In genomic region chr11:109444600-109444999, GRCm38 (mm10) we compare ENCODE assay signal across 10 mouse cellular contexts. TPM values are rescaled to one million over a fixed set of nuclear protein-coding genes. Genes with fewer than 3 reads are reported as not detected.
DNase-seq lines count a peak whose midpoint lies in the region; ATAC-seq and TF ChIP-seq lines count a peak whose summit lies in the region.
"Had no signal": no experiment of that assay in that cellular context is flagged by ENCODE, and none has a peak within 500 bp of the region (broad histone marks: within the 10 kb centered on the region; RNA-seq: fewer than 3 reads in every experiment).

No protein-coding gene starts in this region.

- H3K36me3 ChIP-seq in lung, embryonic 14.5 days (ENCODE audit: insufficient read depth) = no peaks in the 10 kb centered on the region

- H3K27me3 ChIP-seq in lung, embryonic 14.5 days (ENCODE audit: insufficient read depth, low read length) = no peaks in the 10 kb centered on the region

- DNase-seq in cerebellum, adult 18-20 months = peak; percentile 43 to 51
- DNase-seq in cerebellum, adult 8-10 months = no peak
- no peak for DNase-seq in layer of hippocampus, adult 2 months (ENCODE audit: low spot score in 2 of 2)
- no peak for DNase-seq in layer of hippocampus, adult 8-10 months (ENCODE audit: low spot score in 2 of 2)
- peak; percentile 44 to 68 for DNase-seq in cerebellum, postnatal 25 days
- peak; percentile 68 for DNase-seq in lung, embryonic 14.5 days
- DNase-seq in T-cell, adult 2 months (ENCODE audit: low spot score) = no peak

- H3K9ac ChIP-seq in lung, embryonic 14.5 days = no peak overlapping the region

- no peak overlapping the region for H3K4me3 ChIP-seq in layer of hippocampus, adult 2 months
- no peak overlapping the region for H3K4me3 ChIP-seq in lung, embryonic 14.5 days (ENCODE audit: low read depth, low read length)

- 59% methylated on average over 7 of the region's 7 CpGs for WGBS in lung, embryonic 14.5 days

- no peaks in the 10 kb centered on the region for H3K4me1 ChIP-seq in lung, embryonic 14.5 days (ENCODE audit: insufficient read depth)

- ATAC-seq in lung, embryonic 14.5 days (ENCODE audit: insufficient read depth) = no peak
- no peak for ATAC-seq in frontal cortex, adult (ENCODE audit: low TSS enrichment)

- no peaks in the 10 kb centered on the region for H3K9me3 ChIP-seq in lung, embryonic 14.5 days (ENCODE audit: low read depth, low read length)

- TF ChIP-seq CTCF in layer of hippocampus, adult 2 months (conservative IDR thresholded peaks at IDR 0.05) = peak; percentile 67
- peak; percentile 68 for TF ChIP-seq CTCF in lung, embryonic 14.5 days (IDR thresholded peaks at IDR 0.05; ENCODE audit: low read depth)

- H3K27ac ChIP-seq in layer of hippocampus, adult 2 months = no peak overlapping the region
- no peak overlapping the region for H3K27ac ChIP-seq in lung, embryonic 14.5 days (ENCODE audit: low read depth)

- H3K4me2 ChIP-seq in lung, embryonic 14.5 days = no peak overlapping the region

RNA-seq across cellular contexts. Expression of gene Amz2, which starts 18.9 kb away (rescaled TPM):
- 10 to 100 TPM; 54.7 to 64.7 TPM for total RNA-seq in layer of hippocampus, adult 2 months (2021)
- 10 to 100 TPM; 48.6 to 68.6 (median 55.6) TPM for total RNA-seq in layer of hippocampus, adult 8-10 months (2022)
- polyA plus RNA-seq in lung, embryonic 14.5 days (2014; fragmentation: Nextera tagmentation; extraction: Ambion mirVana) = 41.5 and 45.6 TPM in 2 replicates

RNA-seq across cellular contexts. Expression of gene Arsg, which starts 28.6 kb away (rescaled TPM):
- total RNA-seq in layer of hippocampus, adult 2 months (2021) = 10 to 100 TPM; 11.7 to 13.9 TPM
- 10 to 100 TPM; 14.1 to 22.3 (median 19.7) TPM for total RNA-seq in layer of hippocampus, adult 8-10 months (2022)
- 2.8 and 5.3 TPM in 2 replicates for polyA plus RNA-seq in lung, embryonic 14.5 days (2014; fragmentation: Nextera tagmentation; extraction: Ambion mirVana)

RNA-seq across cellular contexts. Expression of gene Slc16a6, which starts 28.8 kb away (rescaled TPM):
- total RNA-seq in layer of hippocampus, adult 2 months (2021) = 1 to 10 TPM; 7.2 to 8.1 TPM
- total RNA-seq in layer of hippocampus, adult 8-10 months (2022) = 10 to 100 TPM in 2 of 4 experiments, 1 to 10 TPM in 2; 6.6 to 11.5 (median 10.3) TPM
- polyA plus RNA-seq in lung, embryonic 14.5 days (2014; fragmentation: Nextera tagmentation; extraction: Ambion mirVana) = 5.4 and 5.9 TPM in 2 replicates

RNA-seq across cellular contexts. Expression of gene 9930022D16Rik, which starts 30.9 kb away (rescaled TPM):
- total RNA-seq in layer of hippocampus, adult 2 months (2021) = not detected
- not detected for total RNA-seq in layer of hippocampus, adult 8-10 months (2022)
- polyA plus RNA-seq in lung, embryonic 14.5 days (2014; fragmentation: Nextera tagmentation; extraction: Ambion mirVana) = not detected in 2 replicates
- polyA plus RNA-seq: gonadal fat pad, adult 2 months; lung, embryonic 16.5 days had no signal

Comparison
In these comparisons a context has a peak if more than half of its experiments do, and no peak if none do; other contexts are left out.
1. DNase-seq: peak in cerebellum, adult 18-20 months (2 of 2), cerebellum, postnatal 25 days (2 of 2) and lung, embryonic 14.5 days (single experiment); none in cerebellum, adult 8-10 months (single experiment), layer of hippocampus, adult 2 months (0 of 2), layer of hippocampus, adult 8-10 months (0 of 2) and T-cell, adult 2 months (single experiment).